Mouse (Mus musculus) brain, embryonic 14.5 days (tissue): ENCODE results near the gene Yju2. TPM values are rescaled to one million over a fixed set of nuclear protein-coding genes. Genes with fewer than 3 reads are reported as not detected.

Source experiments
- DNase-seq: peaks from one replicate; pipeline ENCODE4 v3.0.0-alpha.2; 2011; ENCODE audit warnings: low read depth
- CTCF ChIP-seq: fragments of 200-500 bp; IDR thresholded peaks from 2 replicates; pipeline ENCODE4 v1.5.1; 2012; ENCODE audit warnings: inconsistent platforms, mild to moderate bottlenecking, moderate library complexity, borderline replicate concordance; ENCODE audit not compliant: insufficient read depth, insufficient read length; ENCODE audit errors: extremely low read depth
- POLR2A ChIP-seq: fragments of 200-500 bp; IDR thresholded peaks from 2 replicates; pipeline ENCODE4 v1.6.1; 2012; ENCODE audit warnings: mild to moderate bottlenecking, inconsistent platforms, borderline replicate concordance; ENCODE audit not compliant: poor library complexity, insufficient read depth, insufficient read length, severe bottlenecking; ENCODE audit errors: extremely low read depth
- polyA plus RNA-seq: library from polyadenylated mRNA; depleted of rRNA; stranded (reverse); fragments of >200 nt; gene quantifications from 2 replicates; pipeline ENCODE4 v1.2.3, GENCODE M21; 2012; rRNA removed

Yju2 gene
- polyA plus RNA-seq = 12.8 and 15.4 TPM in 2 replicates

DNA sequence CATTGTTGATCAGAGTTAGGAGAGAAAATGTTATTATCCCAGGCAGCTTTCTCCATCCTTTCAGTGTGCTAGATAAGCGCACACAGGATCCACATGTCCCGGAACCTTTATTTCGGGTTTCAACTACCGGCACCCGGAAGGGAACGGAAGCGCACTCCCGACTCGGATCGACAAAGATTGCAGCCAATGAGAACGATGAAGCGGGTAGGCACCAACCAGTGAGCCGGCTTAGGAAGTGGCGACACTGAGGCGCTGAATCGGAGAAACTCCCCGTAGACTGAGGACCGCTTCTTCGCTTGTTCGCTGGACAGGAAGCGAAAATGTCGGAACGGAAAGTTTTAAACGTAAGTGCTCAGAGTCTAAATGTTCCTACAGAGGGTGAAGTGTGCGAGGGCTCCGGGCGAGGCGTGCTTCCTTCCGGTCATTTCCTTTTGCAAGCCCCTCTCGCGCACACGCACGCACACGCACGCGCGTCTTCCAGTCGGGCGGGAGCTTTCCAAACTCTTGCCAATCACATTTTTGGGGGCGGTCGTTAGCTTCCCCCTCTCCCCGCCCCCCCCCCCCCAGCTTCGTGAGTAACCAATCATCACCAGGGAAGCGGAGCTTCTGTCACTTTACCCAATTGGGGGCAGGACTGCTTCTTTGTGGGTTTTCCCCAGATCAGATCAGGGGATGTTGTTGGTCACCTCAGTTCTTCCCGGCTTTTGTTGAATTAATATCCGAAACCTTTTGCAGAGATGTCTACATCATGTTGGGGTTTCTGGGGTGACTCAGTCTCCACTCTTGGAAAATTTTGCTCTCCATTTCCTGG, at the start of gene Yju2:
Gene Yju2 (plus strand): TSS at position 182 of the 811 bp plus-strand sequence.
- DNase-seq = peak; percentile 99

DNA sequence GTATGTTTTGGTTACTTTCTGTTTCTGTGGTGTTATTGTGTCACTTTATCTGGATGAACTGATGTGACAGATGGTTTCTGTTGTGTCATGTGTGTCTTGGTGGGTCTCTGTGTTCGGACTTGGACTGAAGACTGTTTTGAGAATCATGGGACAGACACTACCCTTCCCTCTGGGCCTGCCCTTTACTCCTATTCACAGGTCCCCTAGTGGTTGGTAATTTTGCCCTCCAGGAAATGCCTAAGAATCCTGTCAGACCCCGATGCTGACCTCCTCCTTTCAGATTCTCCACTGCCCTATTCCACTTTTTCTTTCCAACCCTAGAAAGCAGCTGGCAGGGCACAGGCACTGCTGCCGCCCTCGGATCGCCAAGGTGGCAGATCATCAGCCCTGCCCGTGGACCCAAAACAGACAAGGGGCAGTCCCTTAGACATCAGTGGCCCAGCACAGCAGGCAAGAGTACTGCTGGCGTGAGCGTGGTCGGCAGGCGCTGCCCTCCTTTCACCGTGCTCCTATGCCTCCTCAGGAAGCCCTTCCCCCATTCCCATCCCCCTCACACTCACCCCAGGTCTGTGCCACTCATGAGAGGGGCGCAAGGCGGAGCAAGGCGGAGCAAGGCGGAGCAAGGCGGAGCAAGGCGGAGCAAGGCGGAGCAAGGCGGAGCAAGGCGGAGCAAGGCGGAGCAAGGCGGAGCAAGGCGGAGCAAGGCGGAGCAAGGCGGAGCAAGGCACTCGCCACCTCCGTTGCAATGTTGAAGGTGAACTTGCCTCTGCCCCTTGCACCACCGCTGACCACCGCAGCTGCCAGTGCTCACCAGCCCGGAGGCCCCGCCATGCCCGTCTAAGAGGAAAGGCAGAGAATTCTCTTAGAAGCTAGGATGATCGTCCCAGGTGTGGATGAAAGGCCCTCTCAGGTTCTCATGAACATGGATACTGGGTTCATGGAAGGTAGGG, 27.1 kb upstream of the Yju2 start:
- DNase-seq = peak; percentile 95
- peak; percentile 58; the same call in 1 of the 2 replicates for TF ChIP-seq POLR2A
- peak; percentile 21; the same call in 1 of the 2 replicates for TF ChIP-seq CTCF

More for the DNA sequence above, at the start of gene Yju2:
- TF ChIP-seq POLR2A (peak; percentile 37; the same call in 1 of the 2 replicates), CTCF (no peak)

DNA sequence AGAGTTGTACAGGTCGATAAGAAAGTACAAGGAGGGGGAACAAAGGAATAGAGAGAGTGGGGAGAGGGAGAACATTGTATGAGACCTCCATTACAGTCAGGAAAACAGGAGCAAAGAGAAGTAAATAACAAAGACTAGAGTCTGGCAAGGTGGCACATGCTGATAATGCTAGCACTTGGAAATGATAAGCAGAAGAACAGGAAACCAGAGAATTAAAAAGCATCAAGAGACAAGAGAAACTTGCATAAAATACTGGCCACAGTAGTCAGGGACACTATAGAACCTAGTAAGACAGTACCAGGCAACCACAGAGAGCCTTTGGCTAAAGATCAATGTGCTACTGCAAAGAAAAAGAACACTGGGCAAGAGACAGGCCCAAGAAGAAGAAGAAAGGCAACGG, 26.3 kb upstream of the Yju2 start:
- DNase-seq = no peak
- TF ChIP-seq POLR2A (no peak), CTCF (no peak)

DNA sequence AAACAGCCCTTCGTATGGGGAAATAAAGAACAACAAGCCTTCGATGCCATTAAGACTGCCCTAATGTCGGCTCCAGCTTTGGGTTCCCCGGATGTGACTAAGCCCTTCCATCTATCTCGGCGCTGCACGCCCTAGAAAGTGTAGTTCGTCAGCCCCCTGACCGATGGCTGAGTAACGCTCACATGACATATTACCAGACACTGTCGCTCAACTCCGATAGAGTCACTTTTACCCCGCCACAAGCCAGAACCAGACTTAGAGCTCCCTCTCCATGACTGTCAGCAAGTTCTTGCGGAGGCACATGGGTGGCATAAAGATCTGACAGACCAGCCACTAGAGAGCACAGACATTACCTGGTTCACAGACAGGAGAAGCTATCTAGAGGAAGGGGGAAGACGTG, 25.7 kb upstream of the Yju2 start:
- no peak for DNase-seq
- TF ChIP-seq CTCF (no peak), POLR2A (no peak)

DNA sequence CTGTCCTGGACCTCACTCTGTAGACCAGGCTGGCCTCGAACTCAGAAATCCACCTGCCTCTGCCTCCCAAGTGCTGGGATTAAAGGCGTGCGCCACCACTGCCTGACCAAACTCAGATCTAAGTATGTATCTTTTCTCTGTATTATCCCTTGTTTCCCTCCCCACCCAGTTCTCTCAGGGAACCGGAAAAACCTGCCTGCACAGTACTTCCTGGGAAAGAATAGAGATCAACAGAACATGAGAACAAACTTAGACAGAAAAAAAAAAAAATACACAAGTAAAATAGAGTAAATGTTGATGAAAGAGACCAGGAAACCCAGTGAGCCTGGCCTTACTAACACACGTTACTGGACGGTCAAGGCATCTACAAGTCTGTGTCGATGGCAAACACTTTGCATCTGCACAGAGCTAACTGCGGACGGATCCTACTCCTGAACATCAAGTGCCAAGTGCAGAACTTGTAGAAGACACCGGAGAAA, 14.5 kb upstream of the Yju2 start:
- DNase-seq = peak; percentile 11

DNA sequence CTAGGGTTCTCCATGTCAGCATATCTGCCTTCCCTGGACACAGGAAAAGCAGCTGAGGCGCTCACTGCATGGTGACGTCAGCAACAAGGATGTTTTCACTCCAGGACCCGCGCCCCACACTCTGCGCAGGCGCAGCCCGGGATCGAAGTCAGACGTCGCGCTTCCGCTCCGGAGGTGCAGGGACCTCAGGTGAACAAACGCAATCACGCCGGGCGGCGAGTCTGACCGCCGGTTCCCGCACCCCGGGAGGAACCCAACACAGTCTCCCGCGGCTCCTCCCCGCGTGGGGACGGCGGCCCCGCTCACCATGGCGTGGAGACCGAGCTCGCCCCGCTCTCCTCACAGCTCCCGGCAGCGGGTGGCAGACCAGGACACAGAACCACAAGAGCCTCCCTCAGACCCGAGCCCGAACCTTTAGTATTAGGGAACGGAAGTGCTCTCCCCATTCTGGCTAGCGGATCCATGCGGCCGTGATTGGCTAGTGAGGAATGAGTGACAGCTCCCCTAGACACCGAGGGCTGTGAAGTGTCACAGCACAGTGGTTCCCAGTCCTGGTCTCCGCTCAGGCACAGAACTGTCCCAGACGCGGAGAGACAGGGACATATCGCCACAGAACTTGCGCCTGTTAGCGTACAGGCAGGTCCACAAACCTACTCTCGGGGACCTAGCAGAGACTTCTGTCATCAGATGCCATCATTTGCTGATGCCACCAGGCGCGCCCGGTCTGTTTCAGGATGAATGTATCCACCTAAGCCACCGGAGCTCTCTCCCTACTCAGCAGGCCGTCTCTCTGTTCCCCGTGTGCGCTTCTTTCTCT, 13.8 kb upstream of the Yju2 start:
- TF ChIP-seq POLR2A = peak; percentile 17; the same call in 1 of the 2 replicates
- DNase-seq = peak; percentile 88

DNA sequence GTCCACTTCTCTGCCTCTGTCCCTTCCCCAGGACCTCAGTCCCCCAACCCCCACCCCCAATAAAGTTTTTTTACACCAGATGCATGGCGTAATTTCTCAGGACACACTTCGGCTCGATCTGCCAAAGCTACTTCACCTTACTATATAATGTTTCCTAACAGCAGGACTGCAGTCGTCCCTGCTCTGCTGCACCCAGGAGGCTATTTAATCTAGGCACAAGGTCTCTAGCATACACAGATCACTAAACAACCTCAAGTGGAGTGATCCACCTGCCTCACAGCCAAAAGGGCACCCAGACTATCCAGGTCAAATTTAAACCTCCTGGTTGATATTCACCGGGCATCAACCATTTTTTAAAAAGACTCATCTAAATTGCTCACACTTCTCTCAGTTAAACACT, 13.2 kb upstream of the Yju2 start:
- no peak for DNase-seq

DNA sequence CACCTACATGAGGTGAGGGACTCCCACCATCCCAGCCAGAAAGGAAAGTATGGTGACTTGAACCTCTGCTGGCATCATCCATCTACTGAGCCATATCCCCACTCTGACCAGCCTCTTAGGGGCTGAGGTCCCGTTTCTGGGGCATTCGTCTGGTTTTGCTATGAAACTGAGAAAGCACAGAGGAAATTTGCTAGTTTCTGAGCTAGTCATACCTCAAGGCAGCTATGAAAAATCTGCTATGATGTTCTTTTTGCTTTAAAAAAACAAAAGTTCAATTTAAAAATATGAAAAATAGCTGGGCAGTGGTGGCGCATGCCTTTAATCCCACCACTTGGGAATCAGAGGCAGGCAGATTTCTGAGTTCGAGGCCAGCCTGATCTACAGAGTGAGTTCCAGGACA, 10.3 kb upstream of the Yju2 start:
- TF ChIP-seq CTCF = no peak
- no peak for TF ChIP-seq POLR2A
- no peak for DNase-seq

More for the DNA sequence above, 13.2 kb upstream of the Yju2 start:
- no peak for TF ChIP-seq POLR2A
- TF ChIP-seq CTCF = no peak

DNA sequence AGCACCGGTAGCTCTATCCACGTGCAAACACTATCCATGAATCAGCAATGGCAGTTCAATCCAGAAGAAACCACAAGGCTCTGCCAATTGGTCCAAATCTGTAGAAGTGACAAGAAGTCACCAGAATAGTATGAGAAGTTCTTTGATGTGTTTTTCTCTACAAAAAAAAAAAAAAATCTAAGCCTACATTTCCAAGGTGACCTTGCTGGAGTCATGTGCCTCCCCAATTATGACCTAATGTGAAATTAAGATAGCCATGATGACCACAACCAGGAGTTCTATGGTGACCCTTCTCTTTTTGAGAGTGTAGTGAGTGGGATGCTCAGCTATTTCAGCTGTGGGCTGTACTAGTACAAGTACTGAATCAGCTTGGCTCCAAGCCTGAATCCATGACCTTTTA, 9.5 kb upstream of the Yju2 start, which contains the start of gene Zfp119b:
Gene Zfp119b (minus strand): TSS at position 101 of the 400 bp plus-strand sequence.
- TF ChIP-seq POLR2A (no peak), CTCF (no peak)

DNA sequence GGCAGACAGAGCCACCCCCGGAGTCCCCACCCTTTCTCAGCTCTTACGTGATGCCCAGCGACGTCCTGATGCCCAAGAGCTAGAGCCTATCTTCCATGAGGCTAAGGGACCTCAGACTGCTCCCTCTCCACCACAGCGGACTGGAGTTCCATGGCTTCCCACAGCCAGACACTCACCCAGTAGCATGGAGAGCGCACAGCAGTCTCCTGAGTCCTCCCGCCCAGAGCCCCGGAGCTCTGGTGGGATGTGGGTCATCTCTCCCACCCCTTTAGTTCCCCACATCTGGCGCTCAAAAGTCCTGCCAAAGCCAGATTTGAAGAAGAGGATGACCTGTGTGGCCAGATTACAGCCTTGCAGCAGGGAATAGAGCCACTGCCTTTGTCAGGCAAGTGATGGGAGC, 8.3 kb upstream of the Yju2 start:
- no peak for TF ChIP-seq POLR2A
- no peak for TF ChIP-seq CTCF
- no peak for DNase-seq

More for the DNA sequence above, 9.5 kb upstream of the Yju2 start, which contains the start of gene Zfp119b:
- DNase-seq = no peak

DNA sequence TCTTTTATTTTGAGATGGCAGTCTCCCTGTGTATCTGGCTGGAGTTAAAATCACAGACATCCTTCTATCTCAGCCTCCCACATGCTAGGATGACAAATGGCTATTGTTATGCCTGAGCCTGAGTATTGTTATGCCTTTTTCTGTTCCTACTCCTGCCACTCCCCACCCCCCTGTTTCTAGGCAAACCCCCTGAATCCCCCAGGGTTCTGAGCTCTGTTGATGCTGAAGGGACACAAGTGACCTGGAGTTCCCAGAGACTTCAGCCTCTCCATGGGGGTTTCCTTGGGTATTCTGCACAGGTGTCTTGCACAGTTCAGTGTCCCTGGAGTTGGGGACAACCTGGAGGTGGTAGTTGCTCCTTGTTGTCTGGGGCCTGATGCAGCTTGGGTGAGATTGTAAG, 6.9 kb upstream of the Yju2 start:
- TF ChIP-seq POLR2A = no peak

DNA sequence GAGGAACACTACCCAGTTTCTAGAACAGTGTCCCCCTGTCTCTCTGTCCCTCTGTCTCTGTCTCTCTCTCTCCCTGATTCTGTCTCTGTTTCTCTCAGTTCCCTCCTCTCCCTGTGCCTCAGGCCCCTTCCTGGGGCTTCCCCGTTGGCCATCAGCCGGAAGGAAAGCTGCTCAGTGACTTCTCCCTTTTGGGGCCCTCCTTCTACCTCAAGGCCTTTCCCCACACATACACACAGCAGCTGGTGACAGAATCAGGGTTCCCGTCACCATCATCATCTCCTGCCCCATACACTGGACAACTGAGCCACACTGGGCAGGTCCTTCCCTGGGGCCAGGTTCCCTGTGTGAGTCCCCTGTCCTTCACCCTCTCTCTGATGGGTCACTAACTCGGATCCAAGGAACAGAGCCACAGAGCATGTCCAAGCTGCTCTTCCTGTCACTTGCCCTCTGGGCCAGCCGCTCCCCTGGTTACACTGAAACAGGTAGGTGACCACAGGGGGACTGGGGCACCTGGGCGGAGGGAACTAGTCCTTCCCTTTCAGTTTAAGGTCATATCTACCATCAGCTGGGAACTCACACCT, 6.4 kb upstream of the Yju2 start, which contains the start of gene Ebi3:
Gene Ebi3 (plus strand): TSS at position 194 of the 581 bp plus-strand sequence.
- TF ChIP-seq POLR2A (no peak), CTCF (no peak)
- DNase-seq = no peak

More for the DNA sequence above, 6.9 kb upstream of the Yju2 start:
- DNase-seq = no peak
